Mouse (Mus musculus): ENCODE results near the gene Eri3.

The Eri3 gene

GRCm38 (mm10) chr4:117623025-117623424, 72.9 kb downstream of the Eri3 start:
- no peak for DNase-seq (ENCODE audit: low spot score in 2 of 2)

GRCm38 (mm10) chr4:117624660-117625059, 74.5 kb downstream of the Eri3 start:
- no peak for DNase-seq (ENCODE audit: low spot score in 2 of 2)

GRCm38 (mm10) chr4:117628464-117628863, 78.3 kb downstream of the Eri3 start:
- no peak for DNase-seq (ENCODE audit: low spot score in 2 of 2)

- DNase-seq (ENCODE audit: low spot score in 2 of 2): no peak
Observed at GRCm38 (mm10) chr4:117630053-117630670, 80.0 kb downstream of the Eri3 start.

- DNase-seq (ENCODE audit: low spot score in 2 of 2): no peak
Observed at GRCm38 (mm10) chr4:117633527-117633926, 83.4 kb downstream of the Eri3 start.

GRCm38 (mm10) chr4:117634642-117635041, 84.5 kb downstream of the Eri3 start:
- DNase-seq (ENCODE audit: low spot score in 2 of 2): no peak

GRCm38 (mm10) chr4:117636152-117636551, 86.0 kb downstream of the Eri3 start:
- no peak for DNase-seq (ENCODE audit: low spot score in 2 of 2)

GRCm38 (mm10) chr4:117636891-117637613, 86.9 kb downstream of the Eri3 start:
- DNase-seq (ENCODE audit: low spot score in 2 of 2): no peak

- DNase-seq (ENCODE audit: low spot score in 2 of 2): no peak
Observed at GRCm38 (mm10) chr4:117640925-117641703, 90.9 kb downstream of the Eri3 start.

GRCm38 (mm10) chr4:117641804-117642203, 91.6 kb downstream of the Eri3 start:
- no peak for DNase-seq (ENCODE audit: low spot score in 2 of 2)

GRCm38 (mm10) chr4:117645031-117645435, 94.9 kb downstream of the Eri3 start:
- peak in 1 of 2 experiments; percentile 23 for DNase-seq (ENCODE audit: low spot score in 2 of 2)

GRCm38 (mm10) chr4:117645859-117646258, 95.7 kb downstream of the Eri3 start:
- no peak for DNase-seq (ENCODE audit: low spot score in 2 of 2)

GRCm38 (mm10) chr4:117646496-117646895, 96.3 kb downstream of the Eri3 start:
- no peak for DNase-seq (ENCODE audit: low spot score in 2 of 2)

- no peak for DNase-seq (ENCODE audit: low spot score in 2 of 2)
Observed at GRCm38 (mm10) chr4:117646926-117647755, 97.0 kb downstream of the Eri3 start.

GRCm38 (mm10) chr4:117651626-117652101, 101.5 kb downstream of the Eri3 start:
- DNase-seq (ENCODE audit: low spot score in 2 of 2): peak in 1 of 2 experiments; percentile 57

- no peak for DNase-seq (ENCODE audit: low spot score in 2 of 2)
Observed at GRCm38 (mm10) chr4:117652727-117653126, 102.6 kb downstream of the Eri3 start.

GRCm38 (mm10) chr4:117654016-117654702, 104.0 kb downstream of the Eri3 start:
- DNase-seq (ENCODE audit: low spot score in 2 of 2): no peak

GRCm38 (mm10) chr4:117654703-117655499, 104.7 kb downstream of the Eri3 start:
- DNase-seq (ENCODE audit: low spot score in 2 of 2): no peak

GRCm38 (mm10) chr4:117655500-117655863, 105.3 kb downstream of the Eri3 start:
- DNase-seq (ENCODE audit: low spot score in 2 of 2): no peak

- no peak for DNase-seq (ENCODE audit: low spot score in 2 of 2)
Observed at GRCm38 (mm10) chr4:117656961-117657360, 106.8 kb downstream of the Eri3 start.
